In the genomic region with DNA sequence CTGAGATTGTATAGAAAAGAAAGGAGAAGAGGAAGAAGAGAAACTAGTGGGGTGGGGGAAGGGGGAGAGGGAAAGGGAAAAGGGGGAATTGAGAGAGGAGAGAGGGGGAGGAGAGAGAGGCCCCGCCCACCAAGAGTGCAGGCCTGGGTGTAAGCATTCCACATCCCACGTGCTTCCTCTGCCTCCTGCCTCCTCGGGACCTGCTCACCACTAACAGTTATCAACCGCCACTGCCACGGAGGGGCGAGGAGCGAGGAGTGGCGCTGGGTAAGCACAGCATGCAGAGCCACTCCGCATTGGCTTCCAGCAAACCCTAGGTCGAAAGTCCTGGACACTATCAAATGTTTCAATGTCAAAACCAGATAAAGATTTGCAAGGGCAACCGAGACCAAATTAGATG, we compare ENCODE assay signal across 19 mouse cellular contexts. TPM values are rescaled to one million over a fixed set of nuclear protein-coding genes. Genes with fewer than 3 reads are reported as not detected.
DNase-seq lines count a peak whose midpoint lies in the region; ATAC-seq lines count a peak whose summit lies in the region.
"Had no signal": no experiment of that assay in that cellular context is flagged by ENCODE, and none has a peak within 500 bp of the region (broad histone marks: within the 10 kb centered on the region; RNA-seq: fewer than 3 reads in every experiment).

No protein-coding gene starts in this region.

- no peak for ATAC-seq in kidney, embryonic 15.5 days (replicated peaks; ENCODE audit: low FRiP score)
- no peak for ATAC-seq in intestine, embryonic 14.5 days (replicated peaks; ENCODE audit: low FRiP score, low TSS enrichment, low read depth)
- peak; percentile 57; the same call in 1 of the 2 replicates for ATAC-seq in megakaryocyte-erythroid progenitor cell, adult 5-6 weeks (replicated peaks; ENCODE audit: low FRiP score, low TSS enrichment, poor library complexity, severe bottlenecking)
- ATAC-seq: forebrain, embryonic 13.5 days; hindbrain, embryonic 16.5 days had no signal

- H3K4me3 ChIP-seq in kidney, embryonic 15.5 days (replicated peaks): no peak overlapping the region
- no peak overlapping the region for H3K4me3 ChIP-seq in intestine, embryonic 14.5 days (ENCODE audit: low read depth, low read length)
- H3K4me3 ChIP-seq: forebrain, embryonic 13.5 days; myocyte had no signal

- peaks cover 7% of the 10 kb centered on the region for H3K4me1 ChIP-seq in kidney, embryonic 15.5 days
- H3K4me1 ChIP-seq in intestine, embryonic 14.5 days (replicated peaks; ENCODE audit: control insufficient read depth, insufficient read depth, low read length): no peaks in the 10 kb centered on the region

- H3K9me3 ChIP-seq in kidney, embryonic 15.5 days (replicated peaks): no peaks in the 10 kb centered on the region
- no peaks in the 10 kb centered on the region for H3K9me3 ChIP-seq in intestine, embryonic 14.5 days (ENCODE audit: control insufficient read depth, low read length)
- H3K9me3 ChIP-seq: forebrain, embryonic 13.5 days; G1E had no signal

- 29% methylated on average over 11 of the region's 11 CpGs for WGBS in kidney, embryonic 15.5 days
- 20% methylated on average over 11 of the region's 11 CpGs for WGBS in intestine, embryonic 14.5 days

- peak overlapping the region; percentile 36 for H3K4me2 ChIP-seq in kidney, embryonic 15.5 days
- H3K4me2 ChIP-seq in intestine, embryonic 14.5 days (ENCODE audit: low read length): peak overlapping the region; percentile 7; the same call in 1 of the 2 replicates
- H3K4me2 ChIP-seq: forebrain, embryonic 13.5 days had no signal

- H3K27me3 ChIP-seq in kidney, embryonic 15.5 days: no peaks in the 10 kb centered on the region
- H3K27me3 ChIP-seq in intestine, embryonic 14.5 days (replicated peaks; ENCODE audit: control insufficient read depth, insufficient read depth, low read length): no peaks in the 10 kb centered on the region
- H3K27me3 ChIP-seq: forebrain, embryonic 13.5 days had no signal

- DNase-seq in embryo, embryonic 10.5 days (ENCODE audit: low spot score): peak; percentile 7
- no peak for DNase-seq in embryo, embryonic 9.5 days (ENCODE audit: extremely low spot score)
- DNase-seq in kidney, postnatal 10 days: no peak
- DNase-seq in intestine, embryonic 14.5 days (ENCODE audit: low spot score): no peak
- DNase-seq in urinary bladder, postnatal 10 days (ENCODE audit: low spot score): no peak
- DNase-seq in frontal cortex, adult 2 months (ENCODE audit: extremely low spot score in 1 of 2, low spot score in 1 of 2): no peak
- DNase-seq: adrenal gland, adult 2 months; gastrocnemius, postnatal 10 days; kidney, postnatal 36 days; thymus, postnatal 14 days had no signal

- H3K36me3 ChIP-seq in kidney, embryonic 15.5 days: no peaks in the 10 kb centered on the region
- H3K36me3 ChIP-seq in intestine, embryonic 14.5 days (ENCODE audit: control insufficient read depth, insufficient read depth, low read length): no peaks in the 10 kb centered on the region
- H3K36me3 ChIP-seq: G1E had no signal

- H3K27ac ChIP-seq in kidney, embryonic 15.5 days: no peak overlapping the region
- H3K27ac ChIP-seq in intestine, embryonic 14.5 days (ENCODE audit: low read depth): no peak overlapping the region
- H3K27ac ChIP-seq: forebrain, embryonic 13.5 days had no signal

- H3K9ac ChIP-seq in kidney, embryonic 15.5 days: no peak overlapping the region
- H3K9ac ChIP-seq in intestine, embryonic 14.5 days (ENCODE audit: low read length): no peak overlapping the region
- H3K9ac ChIP-seq: forebrain, embryonic 13.5 days had no signal

RNA-seq across cellular contexts. Expression of a gene that starts 11.4 kb away (rescaled TPM):
- polyA plus RNA-seq in kidney, embryonic 15.5 days (2015; fragmentation: Nextera tagmentation; extraction: Ambion mirVana): not detected in 2 replicates
- not detected in 2 replicates for polyA plus RNA-seq in intestine, embryonic 14.5 days (2014; fragmentation: Nextera tagmentation; extraction: Ambion mirVana)
- not detected in 2 replicates for total RNA-seq in megakaryocyte-erythroid progenitor cell, adult 5-6 weeks (2014; fragmentation: Nextera tagmentation)
- not detected in 2 replicates for total RNA-seq in megakaryocyte-erythroid progenitor cell, adult 5-6 weeks (2017)
- not detected in 2 replicates for polyA plus RNA-seq in frontal cortex, adult 2 months (2012; rRNA removed)
- total RNA-seq: adrenal gland, adult 2 months; G1E; gastrocnemius, postnatal 10 days; left cerebral cortex, adult 18-20 months had no signal
- polyA plus RNA-seq: adrenal gland, adult 2 months; embryonic facial prominence, embryonic 11.5 days; forebrain, embryonic 13.5 days; G1E; hindbrain, embryonic 16.5 days; limb, embryonic 14.5 days; myocyte had no signal

RNA-seq across cellular contexts. Expression of a gene that starts 16.6 kb away (rescaled TPM):
- 35.5 and 41.1 TPM in 2 replicates for polyA plus RNA-seq in kidney, embryonic 15.5 days (2015; fragmentation: Nextera tagmentation; extraction: Ambion mirVana)
- 30.8 and 44.8 TPM in 2 replicates for polyA plus RNA-seq in intestine, embryonic 14.5 days (2014; fragmentation: Nextera tagmentation; extraction: Ambion mirVana)
- 13.0 and 21.8 TPM in 2 replicates for total RNA-seq in megakaryocyte-erythroid progenitor cell, adult 5-6 weeks (2014; fragmentation: Nextera tagmentation)
- total RNA-seq in megakaryocyte-erythroid progenitor cell, adult 5-6 weeks (2017): 2.0 and 5.3 TPM in 2 replicates
- 9.4 and 11.9 TPM in 2 replicates for polyA plus RNA-seq in frontal cortex, adult 2 months (2012; rRNA removed)

RNA-seq across cellular contexts. Expression of a gene that starts 28.4 kb away (rescaled TPM):
- polyA plus RNA-seq in kidney, embryonic 15.5 days (2015; fragmentation: Nextera tagmentation; extraction: Ambion mirVana): 5.5 and 5.8 TPM in 2 replicates
- polyA plus RNA-seq in intestine, embryonic 14.5 days (2014; fragmentation: Nextera tagmentation; extraction: Ambion mirVana): 7.6 and 8.9 TPM in 2 replicates
- total RNA-seq in megakaryocyte-erythroid progenitor cell, adult 5-6 weeks (2014; fragmentation: Nextera tagmentation): 0.85 and 1.7 TPM in 2 replicates
- 0.80 TPM in 1 of 2 replicates, not detected in the other for total RNA-seq in megakaryocyte-erythroid progenitor cell, adult 5-6 weeks (2017)
- polyA plus RNA-seq in frontal cortex, adult 2 months (2012; rRNA removed): 4.2 and 4.8 TPM in 2 replicates

RNA-seq across cellular contexts. Expression of a gene that starts 54.9 kb away (rescaled TPM):
- polyA plus RNA-seq in kidney, embryonic 15.5 days (2015; fragmentation: Nextera tagmentation; extraction: Ambion mirVana): 3.9 and 4.1 TPM in 2 replicates
- 7.8 and 8.3 TPM in 2 replicates for polyA plus RNA-seq in intestine, embryonic 14.5 days (2014; fragmentation: Nextera tagmentation; extraction: Ambion mirVana)
- 0.22 TPM in 1 of 2 replicates, not detected in the other for total RNA-seq in megakaryocyte-erythroid progenitor cell, adult 5-6 weeks (2014; fragmentation: Nextera tagmentation)
- total RNA-seq in megakaryocyte-erythroid progenitor cell, adult 5-6 weeks (2017): 5.8 TPM in 1 of 2 replicates, not detected in the other
- polyA plus RNA-seq in frontal cortex, adult 2 months (2012; rRNA removed): 26.6 and 38.8 TPM in 2 replicates

RNA-seq across cellular contexts. Expression of a gene that starts 58.5 kb away (rescaled TPM):
- polyA plus RNA-seq in kidney, embryonic 15.5 days (2015; fragmentation: Nextera tagmentation; extraction: Ambion mirVana): 74.8 and 76.4 TPM in 2 replicates
- 50.9 and 60.9 TPM in 2 replicates for polyA plus RNA-seq in intestine, embryonic 14.5 days (2014; fragmentation: Nextera tagmentation; extraction: Ambion mirVana)
- 50.1 and 74.2 TPM in 2 replicates for total RNA-seq in megakaryocyte-erythroid progenitor cell, adult 5-6 weeks (2014; fragmentation: Nextera tagmentation)
- total RNA-seq in megakaryocyte-erythroid progenitor cell, adult 5-6 weeks (2017): 43.3 and 45.3 TPM in 2 replicates
- polyA plus RNA-seq in frontal cortex, adult 2 months (2012; rRNA removed): 114 and 124 TPM in 2 replicates
